Mouse (Mus musculus): ENCODE measurements around the gene Ccdc69. TPM values are rescaled to one million over a fixed set of nuclear protein-coding genes. Genes with fewer than 3 reads are reported as not detected.
A peak's percentile ranks its signal among the peaks of the same experiment; 100 is the strongest.

Ccdc69 gene
- total and polyA plus RNA-seq, 3 experiments: 0.31 to 0.42 TPM; not detected in 1

GRCm38 (mm10) chr11:55120279-55120678 is 42.3 kb upstream of the Ccdc69 start:
- no peak overlapping the region for H3K4me3 ChIP-seq (ENCODE audit: control insufficient read depth in 1 of 2, insufficient read depth in 1 of 2, low read depth in 2 of 2, low read length in 2 of 2)
- H3K36me3 ChIP-seq (ENCODE audit: control insufficient read depth in 1 of 2, insufficient read depth in 2 of 2, low read length in 2 of 2): peaks cover 0 to 11% of the 10 kb centered on the region in 2 experiments; a peak in 2 of 4 replicates
- H3K9ac ChIP-seq (ENCODE audit: control insufficient read depth, low read depth, low read length, poor library complexity, severe bottlenecking): no peak overlapping the region
- no peaks in the 10 kb centered on the region for H3K79me2 ChIP-seq (ENCODE audit: control insufficient read depth, insufficient read depth, low read length, poor library complexity)
- TF ChIP-seq TBP (IDR thresholded peaks at IDR 0.05; ENCODE audit: low read depth, low read length) (no peak), ZMIZ1 (IDR thresholded peaks at IDR 0.05; ENCODE audit: low read depth, low read length) (no peak), CHD1 (IDR thresholded peaks at IDR 0.05; ENCODE audit: low read depth, low read length) (no peak), NELFE (IDR thresholded peaks at IDR 0.05; ENCODE audit: low read depth, low read length) (no peak), JUND (IDR thresholded peaks at IDR 0.05; ENCODE audit: low read depth, low read length) (no peak), MAZ (IDR thresholded peaks at IDR 0.05; ENCODE audit: low read depth, low read length) (no peak), CHD2 (IDR thresholded peaks at IDR 0.05; ENCODE audit: low read length) (no peak), ZNF384 (IDR thresholded peaks at IDR 0.05; ENCODE audit: low read depth, low read length) (no peak), ETS1 (IDR thresholded peaks at IDR 0.05; ENCODE audit: low read depth, low read length) (no peak), USF2 (IDR thresholded peaks at IDR 0.05; ENCODE audit: borderline replicate concordance in 1 of 2, insufficient read depth in 1 of 2, low read depth in 1 of 2, low read length in 2 of 2) (no peak), NRF1 (IDR thresholded peaks at IDR 0.05; ENCODE audit: insufficient read depth, low read depth, low read length, poor library complexity, severe bottlenecking) (no peak), MEF2A (IDR thresholded peaks at IDR 0.05; ENCODE audit: extremely low read depth, insufficient replicate concordance, low read depth, low read length, poor library complexity, severe bottlenecking) (no peak), UBTF (IDR thresholded peaks at IDR 0.05; ENCODE audit: borderline replicate concordance, insufficient read depth, low read depth, low read length) (no peak), TAL1 (IDR thresholded peaks at IDR 0.05; ENCODE audit: low read length) (no peak)
- no peaks in the 10 kb centered on the region for H3K9me3 ChIP-seq (replicated peaks; ENCODE audit: insufficient read depth, low read length)
- H3K27me3 ChIP-seq (ENCODE audit: control insufficient read depth in 1 of 2, insufficient read depth in 2 of 2, low read length in 2 of 2): no peaks in the 10 kb centered on the region
- H3K27ac ChIP-seq (ENCODE audit: control insufficient read depth, low read depth, low read length): no peak overlapping the region
- H3K4me1 ChIP-seq (ENCODE audit: control insufficient read depth in 1 of 2, insufficient read depth in 2 of 2, low read length in 2 of 2): peaks cover 7 to 16% of the 10 kb centered on the region in 2 experiments; a peak in 3 of 4 replicates
- DNase-seq (ENCODE audit: low read depth, low spot score): no peak

- H3K27ac ChIP-seq (ENCODE audit: control insufficient read depth, low read depth, low read length): peak overlapping the region; percentile 2; the same call in 1 of the 2 replicates
Observed at GRCm38 (mm10) chr11:55117031-55117430, 39.1 kb upstream of the Ccdc69 start.

More at GRCm38 (mm10) chr11:55117031-55117430, 39.1 kb upstream of the Ccdc69 start:
- no peaks in the 10 kb centered on the region; the same call in 1 of the 2 replicates for H3K79me2 ChIP-seq (ENCODE audit: control insufficient read depth, insufficient read depth, low read length, poor library complexity)
- peaks cover 17 to 29% of the 10 kb centered on the region in 2 experiments for H3K4me1 ChIP-seq (ENCODE audit: control insufficient read depth in 1 of 2, insufficient read depth in 2 of 2, low read length in 2 of 2)
- no peaks in the 10 kb centered on the region for H3K9me3 ChIP-seq (replicated peaks; ENCODE audit: insufficient read depth, low read length)
- no peak overlapping the region for H3K4me3 ChIP-seq (ENCODE audit: control insufficient read depth in 1 of 2, insufficient read depth in 1 of 2, low read depth in 2 of 2, low read length in 2 of 2)
- peak; percentile 78 for DNase-seq (ENCODE audit: low read depth, low spot score)
- no peak overlapping the region for H3K9ac ChIP-seq (ENCODE audit: control insufficient read depth, low read depth, low read length, poor library complexity, severe bottlenecking)
- peak; percentile 30; the same call in 1 of the 2 replicates for TF ChIP-seq SIN3A (IDR thresholded peaks at IDR 0.05; ENCODE audit: low read length)
- no peak for TF ChIP-seq KAT2A (conservative IDR thresholded peaks at IDR 0.05; ENCODE audit: low read depth, low read length)
- 0 out of 2 replicates have a peak, but pooled peaks have one; percentile 30 for TF ChIP-seq TBP (IDR thresholded peaks at IDR 0.05; ENCODE audit: low read depth, low read length)
- TF ChIP-seq USF2 (IDR thresholded peaks at IDR 0.05; ENCODE audit: borderline replicate concordance in 1 of 2, insufficient read depth in 1 of 2, low read depth in 1 of 2, low read length in 2 of 2): no peak
- TF ChIP-seq TAL1 (IDR thresholded peaks at IDR 0.05; ENCODE audit: low read length): peak; percentile 45
- peak; percentile 75; the same call in 1 of the 2 replicates for TF ChIP-seq MYB (IDR thresholded peaks at IDR 0.05; ENCODE audit: low read depth, low read length)
- peak; percentile 87 to 90 for TF ChIP-seq EP300 (IDR thresholded peaks at IDR 0.05; ENCODE audit: low read depth in 1 of 2, low read length in 2 of 2)
- TF ChIP-seq TCF12 (IDR thresholded peaks at IDR 0.05; ENCODE audit: low read depth, low read length): peak; percentile 89
- no peak for TF ChIP-seq NRF1 (IDR thresholded peaks at IDR 0.05; ENCODE audit: insufficient read depth, low read depth, low read length, poor library complexity, severe bottlenecking)
- TF ChIP-seq ETS1 (IDR thresholded peaks at IDR 0.05; ENCODE audit: low read depth, low read length): peak; percentile 56; the same call in 1 of the 2 replicates
- TF ChIP-seq HCFC1 (IDR thresholded peaks at IDR 0.05; ENCODE audit: low read depth, low read length): 0 out of 2 replicates have a peak, but pooled peaks have one; percentile 50
- no peak for TF ChIP-seq POLR2AphosphoS2 (IDR thresholded peaks at IDR 0.05; ENCODE audit: low read length)
- TF ChIP-seq POLR2AphosphoS5 (IDR thresholded peaks at IDR 0.05; ENCODE audit: borderline replicate concordance, low read depth, low read length): no peak
- TF ChIP-seq ZKSCAN1 (IDR thresholded peaks at IDR 0.05; ENCODE audit: low read depth, low read length): no peak
- TF ChIP-seq E2F4 (IDR thresholded peaks at IDR 0.05; ENCODE audit: borderline replicate concordance, low read depth, low read length): no peak
- TF ChIP-seq RCOR1 (IDR thresholded peaks at IDR 0.05; ENCODE audit: low read depth, low read length): peak; percentile 65
- no peak for TF ChIP-seq UBTF (IDR thresholded peaks at IDR 0.05; ENCODE audit: borderline replicate concordance, insufficient read depth, low read depth, low read length)
- TF ChIP-seq MAX (IDR thresholded peaks at IDR 0.05; ENCODE audit: low read length): peak; percentile 61
- 0 out of 2 replicates have a peak, but pooled peaks have one; percentile 25 for TF ChIP-seq MXI1 (IDR thresholded peaks at IDR 0.05; ENCODE audit: low read depth, low read length)
- peak; percentile 78 for TF ChIP-seq GATA1 (IDR thresholded peaks at IDR 0.05; ENCODE audit: low read depth, low read length)
- no peak for TF ChIP-seq MYC (IDR thresholded peaks at IDR 0.05; ENCODE audit: low read depth, low read length)
- H3K27me3 ChIP-seq (ENCODE audit: control insufficient read depth in 1 of 2, insufficient read depth in 2 of 2, low read length in 2 of 2): no peaks in the 10 kb centered on the region
- peaks cover 0 to 20% of the 10 kb centered on the region in 2 experiments; a peak in 2 of 4 replicates for H3K36me3 ChIP-seq (ENCODE audit: control insufficient read depth in 1 of 2, insufficient read depth in 2 of 2, low read length in 2 of 2)

Data from MEL (cell line).